Mouse (Mus musculus) spleen, adult 2 months (tissue): ENCODE results near the gene Ccdc92b.

Experiments
- CTCF ChIP-seq: fragments of 200-500 bp; IDR thresholded peaks from 2 replicates; pipeline ENCODE4 v1.5.1; 2011; ENCODE audit warnings: mild to moderate bottlenecking, inconsistent platforms; ENCODE audit not compliant: insufficient read depth, insufficient read length, insufficient replicate concordance; ENCODE audit errors: extremely low read depth
- POLR2A ChIP-seq: fragments of 200-500 bp; IDR thresholded peaks from 2 replicates; pipeline ENCODE4 v1.6.1; 2011; ENCODE audit warnings: low read depth, low read length, inconsistent platforms

GRCm38 (mm10) chr11:74574768-74575434, 44.5 kb upstream of the Ccdc92b start:
- no peak for TF ChIP-seq POLR2A
- no peak for TF ChIP-seq CTCF
